Mouse (Mus musculus) stomach, embryonic 16.5 days (tissue): ENCODE measurements around the gene Csnk1g2. TPM values are rescaled to one million over a fixed set of nuclear protein-coding genes. Genes with fewer than 3 reads are reported as not detected.

Experiments used
- ATAC-seq: fragments of 200-750 bp; cut with Nextera tagmentation; 2 replicates; pipeline ENCODE4 v1.8.0; 2017; ENCODE audit warnings: moderate number of reproducible peaks, moderate TSS enrichment; ENCODE audit not compliant: insufficient read depth, low FRiP score
- H3K27ac ChIP-seq: fragments of 300-500 bp; sonication (generic); 2 replicates; pipeline ENCODE4 v1.5.1; 2014; ENCODE audit warnings: low read length
- H3K27me3 ChIP-seq: fragments of 300-500 bp; sonication (generic); 2 replicates; pipeline ENCODE4 v1.6.1; 2014; ENCODE audit warnings: low read length, control low read depth, mixed read lengths; ENCODE audit not compliant: control insufficient read depth, insufficient read depth
- H3K36me3 ChIP-seq: fragments of 300-500 bp; sonication (generic); 2 replicates; pipeline ENCODE4 v1.6.1; 2014; ENCODE audit warnings: low read length; ENCODE audit not compliant: control insufficient read depth, insufficient read depth
- H3K4me1 ChIP-seq: fragments of 300-500 bp; sonication (generic); 2 replicates; pipeline ENCODE4 v1.6.1; 2014; ENCODE audit warnings: low read length, control low read depth, mixed read lengths; ENCODE audit not compliant: control insufficient read depth, insufficient read depth
- H3K4me2 ChIP-seq: fragments of 300-500 bp; sonication (generic); 2 replicates; pipeline ENCODE4 v1.6.1; 2014; ENCODE audit warnings: low read depth, low read length, mixed read lengths
- H3K4me3 ChIP-seq: fragments of 300-500 bp; sonication (generic); replicated peaks from 2 replicates; pipeline ENCODE4 v1.5.1; 2014; ENCODE audit warnings: mild to moderate bottlenecking, low read length
- H3K9ac ChIP-seq: fragments of 300-500 bp; sonication (generic); 2 replicates; pipeline ENCODE4 v1.6.1; 2014; ENCODE audit warnings: low read length
- H3K9me3 ChIP-seq: fragments of 300-500 bp; sonication (generic); replicated peaks from 2 replicates; pipeline ENCODE4 v1.6.1; 2016; ENCODE audit warnings: low read length, control low read depth; ENCODE audit not compliant: control insufficient read depth
- WGBS: fragments of 180-500 bp; shearing (Covaris S2); extraction: QIAGEN DNeasy Blood & Tissue Kit; methylation state at CpG from one replicate; pipeline ENCODE4 v1.1.7; 2014; 5-methylcytosine and 5-hydroxymethylcytosine counted together
- polyA plus RNA-seq: library from polyadenylated mRNA; unstranded; fragments of >200 nt; fragmentation: Nextera tagmentation; extraction: Ambion mirVana; gene quantifications from 2 replicates; pipeline ENCODE4 v1.2.1, GENCODE M21; 2015

Gene Csnk1g2
- polyA plus RNA-seq, 1 experiment from 2014 or later: 18.1 TPM

- H3K9ac ChIP-seq: peak overlapping the region; percentile 66
- WGBS: 51% methylated on average over 16 of the region's 16 CpGs
- H3K4me1 ChIP-seq: peaks cover 20% of the 10 kb centered on the region
- no peaks in the 10 kb centered on the region for H3K36me3 ChIP-seq
- peak overlapping the region; percentile 97 for H3K27ac ChIP-seq
- peak overlapping the region; percentile 66 for H3K4me2 ChIP-seq
- H3K9me3 ChIP-seq: no peaks in the 10 kb centered on the region
- H3K27me3 ChIP-seq: no peaks in the 10 kb centered on the region
- peak overlapping the region; percentile 63 for H3K4me3 ChIP-seq
- ATAC-seq: no peak
These were observed 1.6 kb upstream of the Csnk1g2 start for GRCm38 (mm10) chr10:80620796-80621689.

- Histone ChIP-seq H3K9me3 (no peaks in the 10 kb centered on the region), H3K9ac (peak overlapping the region; percentile 66), H3K4me1 (peaks cover 20% of the 10 kb centered on the region), H3K36me3 (no peaks in the 10 kb centered on the region), H3K4me2 (peak overlapping the region; percentile 66), H3K27me3 (no peaks in the 10 kb centered on the region), H3K27ac (peak overlapping the region; percentile 97), H3K4me3 (peak overlapping the region; percentile 63)
- ATAC-seq: no peak
- WGBS: 2% methylated on average over 9 of the region's 9 CpGs
These were observed 1.0 kb upstream of the Csnk1g2 start for GRCm38 (mm10) chr10:80621690-80621939.

DNA sequence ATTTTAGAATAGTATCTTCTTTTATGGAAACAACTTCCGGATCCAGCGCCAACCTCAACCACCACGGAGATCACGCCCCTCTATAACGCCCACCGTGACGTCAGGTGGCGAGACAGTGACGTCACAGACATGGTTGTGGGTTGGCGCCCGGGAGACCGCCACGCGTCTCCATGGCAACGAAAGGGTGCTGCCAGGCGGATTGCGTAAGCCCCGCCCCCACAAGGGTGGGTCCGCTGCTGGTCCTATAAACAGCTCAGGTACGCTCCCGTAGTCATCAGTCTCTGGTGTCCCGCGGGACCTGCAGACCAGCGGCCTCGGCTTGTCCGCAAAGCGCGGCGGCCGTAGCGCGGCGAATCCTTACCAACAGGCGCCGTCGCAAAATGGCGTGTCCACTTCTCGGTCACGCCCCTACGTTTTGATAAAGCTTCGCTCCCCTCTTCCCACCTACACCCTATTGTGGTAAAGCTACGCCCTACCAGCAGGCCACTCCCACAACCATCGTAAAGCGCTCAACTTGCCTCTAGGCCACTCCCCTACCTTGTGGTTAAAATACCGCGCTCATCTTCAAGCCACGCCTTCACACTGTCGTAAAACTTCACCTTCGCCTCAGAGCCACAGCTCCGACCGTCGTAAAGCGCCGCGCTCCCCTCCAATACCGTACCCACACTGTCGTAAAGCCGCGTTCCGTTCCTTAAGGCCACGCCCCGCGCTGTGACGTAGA is 538 bp upstream of the Csnk1g2 start:
- WGBS: under 1% methylated on average over 64 of the region's 64 CpGs
- Histone ChIP-seq H3K9ac (peak overlapping the region; percentile 89), H3K4me3 (peak overlapping the region; percentile 75), H3K9me3 (no peaks in the 10 kb centered on the region), H3K4me2 (peak overlapping the region; percentile 66; the same call in 1 of the 2 replicates), H3K27me3 (no peaks in the 10 kb centered on the region), H3K4me1 (peaks cover 20% of the 10 kb centered on the region), H3K36me3 (no peaks in the 10 kb centered on the region), H3K27ac (peak overlapping the region; percentile 97)
- ATAC-seq: peak; percentile 98

DNA sequence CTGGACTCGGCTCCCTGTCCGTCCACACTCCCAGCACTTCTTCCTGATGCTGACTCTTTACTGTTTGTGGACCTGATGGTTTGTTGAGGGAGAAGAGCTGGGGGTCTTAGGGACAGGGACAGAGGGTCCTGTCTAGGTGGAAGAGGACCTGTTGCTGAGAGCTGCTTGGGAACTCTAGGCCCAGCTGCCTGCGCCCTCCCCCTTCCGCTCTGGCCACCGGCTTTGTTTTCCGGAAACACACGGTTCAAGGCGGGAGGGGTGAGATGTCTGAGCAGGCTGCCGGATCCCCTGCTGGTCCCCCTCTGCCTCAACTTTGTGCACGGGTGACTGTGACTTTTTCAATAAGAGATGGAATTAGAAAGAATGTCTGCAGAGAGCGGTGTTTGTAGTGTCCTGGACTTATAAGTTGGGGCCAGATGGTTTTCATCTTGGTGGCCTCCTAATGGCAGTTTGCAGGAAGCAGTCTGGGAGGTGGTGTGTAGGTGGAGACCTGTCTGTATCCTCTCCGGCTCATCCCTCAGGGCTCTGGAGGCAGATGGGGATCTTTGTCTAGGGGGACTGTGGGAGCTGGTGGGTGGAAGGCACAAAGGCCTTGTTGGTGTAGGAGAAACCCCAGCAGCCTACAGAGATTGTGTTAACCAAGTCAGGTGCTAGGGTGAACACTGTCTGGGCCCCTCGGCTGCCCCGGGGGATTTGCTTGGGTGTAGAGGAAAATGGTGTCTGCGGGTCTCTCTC is 986 bp downstream of the Csnk1g2 start:
- ATAC-seq: no peak
- H3K4me1 ChIP-seq: peaks cover 31% of the 10 kb centered on the region
- WGBS: 12% methylated on average over 15 of the region's 15 CpGs

GRCm38 (mm10) chr10:80625764-80626163 is 3.1 kb downstream of the Csnk1g2 start:
- ATAC-seq: no peak
- no peak overlapping the region for H3K27ac ChIP-seq
- peaks cover 31% of the 10 kb centered on the region for H3K4me1 ChIP-seq

More for the DNA sequence above, 986 bp downstream of the Csnk1g2 start:
- Histone ChIP-seq H3K27ac (peak overlapping the region; percentile 83), H3K36me3 (no peaks in the 10 kb centered on the region), H3K4me3 (peak overlapping the region; percentile 75), H3K4me2 (peak overlapping the region; percentile 88), H3K9me3 (no peaks in the 10 kb centered on the region), H3K27me3 (no peaks in the 10 kb centered on the region), H3K9ac (peak overlapping the region; percentile 89)

GRCm38 (mm10) chr10:80627685-80628084 is 5.0 kb downstream of the Csnk1g2 start:
- no peak overlapping the region for H3K4me2 ChIP-seq
- H3K9ac ChIP-seq: peak overlapping the region; percentile 51; the same call in 1 of the 2 replicates
- H3K27ac ChIP-seq: no peak overlapping the region
- 37% methylated on average over 2 of the region's 2 CpGs for WGBS
- no peaks in the 10 kb centered on the region for H3K9me3 ChIP-seq
- no peaks in the 10 kb centered on the region for H3K36me3 ChIP-seq
- ATAC-seq: peak; percentile 16; the same call in 1 of the 2 replicates
- peaks cover 29% of the 10 kb centered on the region for H3K4me1 ChIP-seq
- H3K27me3 ChIP-seq: no peaks in the 10 kb centered on the region
- H3K4me3 ChIP-seq: no peak overlapping the region

More at GRCm38 (mm10) chr10:80625764-80626163, 3.1 kb downstream of the Csnk1g2 start:
- Histone ChIP-seq H3K9me3 (no peaks in the 10 kb centered on the region), H3K9ac (0 out of 2 replicates have a peak overlapping the region, but pooled peaks have one; percentile 2), H3K4me2 (no peak overlapping the region), H3K27me3 (no peaks in the 10 kb centered on the region), H3K4me3 (no peak overlapping the region), H3K36me3 (no peaks in the 10 kb centered on the region)
- WGBS: 83% methylated on average over 4 of the region's 4 CpGs

DNA sequence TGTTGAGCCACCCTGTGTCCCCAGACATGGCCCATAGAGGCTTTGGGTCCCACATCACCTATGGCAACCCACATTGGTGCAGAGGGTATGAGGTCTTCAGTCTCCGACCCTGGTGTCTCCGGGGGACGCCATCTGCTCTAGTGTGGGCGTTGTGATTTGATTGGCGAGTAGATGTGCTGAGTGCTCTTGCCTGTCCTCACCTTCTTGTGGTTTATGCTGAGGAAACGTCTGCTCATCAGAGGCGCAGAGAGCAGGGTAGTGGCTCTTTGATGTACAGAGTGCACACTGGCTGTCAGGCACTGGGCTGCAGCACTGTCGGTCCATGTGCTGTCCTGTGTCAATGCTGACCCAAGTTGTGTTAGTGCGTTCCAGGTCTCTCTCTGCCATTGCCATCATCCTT is 6.3 kb downstream of the Csnk1g2 start:
- Histone ChIP-seq H3K9me3 (no peaks in the 10 kb centered on the region), H3K4me2 (no peak overlapping the region), H3K27me3 (no peaks in the 10 kb centered on the region), H3K4me1 (peaks cover 21% of the 10 kb centered on the region), H3K36me3 (no peaks in the 10 kb centered on the region), H3K9ac (no peak overlapping the region), H3K4me3 (no peak overlapping the region), H3K27ac (no peak overlapping the region)
- WGBS: 87% methylated on average over 9 of the region's 9 CpGs
- ATAC-seq: no peak

DNA sequence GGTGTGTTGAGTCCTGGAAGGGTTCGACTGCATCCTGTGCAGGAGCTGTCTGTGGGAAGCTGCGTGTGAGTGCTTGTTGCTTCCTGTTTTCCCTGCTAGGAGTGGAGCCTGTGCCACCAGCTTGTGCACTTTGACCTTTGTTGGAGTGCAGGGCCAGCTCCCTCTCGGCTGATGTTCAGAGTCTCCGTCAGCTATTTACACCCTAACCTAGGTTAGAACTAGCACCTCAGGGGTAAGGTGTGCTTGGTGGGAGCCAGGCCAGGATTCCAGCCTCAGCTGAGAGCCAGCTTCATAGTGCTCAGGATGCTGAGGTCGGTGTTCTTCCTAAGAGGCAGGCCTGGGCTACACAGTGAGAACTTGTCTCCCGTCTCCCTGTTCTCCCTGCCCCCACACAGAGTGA is 12.7 kb downstream of the Csnk1g2 start:
- WGBS: 69% methylated on average over 6 of the region's 6 CpGs
- no peak overlapping the region for H3K4me2 ChIP-seq
- H3K4me3 ChIP-seq: no peak overlapping the region
- H3K9ac ChIP-seq: no peak overlapping the region
- H3K36me3 ChIP-seq: peaks cover 45% of the 10 kb centered on the region
- no peak for ATAC-seq
- H3K4me1 ChIP-seq: no peaks in the 10 kb centered on the region
- H3K27ac ChIP-seq: no peak overlapping the region
- H3K27me3 ChIP-seq: no peaks in the 10 kb centered on the region
- no peaks in the 10 kb centered on the region for H3K9me3 ChIP-seq
